Mouse (Mus musculus) small intestine, adult 2 months (tissue): Measurements from ENCODE around the gene Thumpd1.

ENCODE experiments used
- CTCF ChIP-seq: fragments of 200-500 bp; IDR thresholded peaks from 2 replicates; pipeline ENCODE4 v1.5.1; 2012; ENCODE audit warnings: low read depth, mild to moderate bottlenecking, control low read depth, inconsistent platforms, low read length, moderate library complexity, mixed read lengths; ENCODE audit not compliant: insufficient replicate concordance, insufficient read length; ENCODE audit errors: extremely low read depth
- POLR2A ChIP-seq: fragments of 200-500 bp; IDR thresholded peaks from 2 replicates; pipeline ENCODE4 v1.6.1; 2012; ENCODE audit warnings: low read depth, mild to moderate bottlenecking, control low read depth, inconsistent platforms, low read length, moderate library complexity

GRCm38 (mm10) chr7:119760527-119760951, 39.9 kb upstream of the Thumpd1 start, which contains the start of gene Acsm3:
- TF ChIP-seq POLR2A (no peak), CTCF (no peak)
